Mouse (Mus musculus) CH12.LX (cell line): ENCODE measurements around the gene Gnb1l. TPM values are rescaled to one million over a fixed set of nuclear protein-coding genes. Genes with fewer than 3 reads are reported as not detected.

ENCODE experiments used
- DNase-seq: peaks from one replicate; pipeline ENCODE4 v3.0.0-alpha.2; 2013; ENCODE audit errors: extremely low read depth
- H3K27ac ChIP-seq: 2 replicates; pipeline ENCODE4 v1.5.1; 2012; ENCODE audit warnings: low read depth, mild to moderate bottlenecking, control low read depth, moderate library complexity; ENCODE audit not compliant: insufficient read depth
- H3K27me3 ChIP-seq: replicated peaks from 2 replicates; pipeline ENCODE3; 2012; ENCODE audit warnings: inconsistent platforms
- H3K36me3 ChIP-seq, 2 experiments: replicated peaks in 1 of 2; 2 replicates each; pipeline versions ENCODE3 to v1.6.1; 2012; ENCODE audit warnings: inconsistent platforms in 1 of 2, low read length in 1 of 2, mild to moderate bottlenecking in 1 of 2, mixed read lengths in 1 of 2, moderate library complexity in 1 of 2; ENCODE audit not compliant: control insufficient read depth in 1 of 2, insufficient read depth in 1 of 2
- H3K4me1 ChIP-seq, 2 experiments: 2 replicates each; pipeline ENCODE4 v1.6.1; 2012; ENCODE audit warnings: inconsistent platforms in 1 of 2, moderate library complexity in 1 of 2; ENCODE audit not compliant: insufficient read depth in 2 of 2, control insufficient read depth in 1 of 2
- H3K4me2 ChIP-seq: 2 replicates; pipeline ENCODE4 v1.6.1; 2012; ENCODE audit warnings: low read depth, mild to moderate bottlenecking, control low read depth; ENCODE audit not compliant: poor library complexity, insufficient read depth, severe bottlenecking
- H3K4me3 ChIP-seq, 3 experiments: fragments of 150-350 bp in 1 of 3; sonication (generic) in 1 of 3; replicated peaks in 1 of 3; 2 replicates each; pipeline versions ENCODE3 to v1.5.1; 2011 to 2012; ENCODE audit warnings: low read depth in 2 of 3, low read length in 2 of 3, mild to moderate bottlenecking in 2 of 3, moderate library complexity in 2 of 3, control low read depth in 1 of 3, improper control_type of control experiment in 1 of 3, inconsistent platforms in 1 of 3, mixed read lengths in 1 of 3; ENCODE audit not compliant: poor library complexity in 1 of 3
- H3K79me2 ChIP-seq: replicated peaks from 2 replicates; pipeline ENCODE4 v1.6.1; 2012; ENCODE audit warnings: mild to moderate bottlenecking, moderate library complexity; ENCODE audit not compliant: control insufficient read depth, poor library complexity, insufficient read depth, severe bottlenecking; ENCODE audit errors: extremely low read depth
- H3K9ac ChIP-seq: 2 replicates; pipeline ENCODE4 v1.6.1; 2012; ENCODE audit warnings: low read depth, mild to moderate bottlenecking, control low read depth, moderate library complexity; ENCODE audit not compliant: insufficient read depth
- H3K9me3 ChIP-seq: replicated peaks from 2 replicates; pipeline ENCODE3; 2012; ENCODE audit warnings: low read length, inconsistent platforms, mixed read lengths
- CHD1 ChIP-seq: IDR thresholded peaks from 2 replicates; pipeline ENCODE4 v1.6.1; 2012; ENCODE audit warnings: low read depth, low read length, improper control_type of control experiment, inconsistent platforms
- CHD2 ChIP-seq: IDR thresholded peaks from 2 replicates; pipeline ENCODE4 v1.6.1; 2011; ENCODE audit warnings: low read length, improper control_type of control experiment
- CTCF ChIP-seq, 2 experiments: IDR thresholded peaks in 1 of 2; conservative IDR thresholded peaks in 1 of 2; 2 replicates each; pipeline ENCODE4 v1.5.1; 2011 to 2012; ENCODE audit warnings: low read depth in 2 of 2, low read length in 2 of 2, improper control_type of control experiment in 1 of 2, inconsistent platforms in 1 of 2, mild to moderate bottlenecking in 1 of 2, moderate library complexity in 1 of 2
- ELF1 ChIP-seq: IDR thresholded peaks from 2 replicates; pipeline ENCODE4 v1.6.1; 2014; ENCODE audit warnings: low read depth, mild to moderate bottlenecking, inconsistent platforms, low read length, improper control_type of control experiment
- GABPA ChIP-seq: IDR thresholded peaks from 2 replicates; pipeline ENCODE4 v1.6.1; 2012; ENCODE audit warnings: low read depth, low read length, improper control_type of control experiment, inconsistent platforms; ENCODE audit not compliant: insufficient replicate concordance
- IRF4 ChIP-seq: IDR thresholded peaks from 2 replicates; pipeline ENCODE4 v1.6.1; 2014; ENCODE audit warnings: low read depth, mild to moderate bottlenecking, inconsistent platforms, low read length, improper control_type of control experiment
- JUN ChIP-seq: IDR thresholded peaks from 2 replicates; pipeline ENCODE4 v1.6.1; 2011; ENCODE audit warnings: low read depth, mild to moderate bottlenecking, low read length, improper control_type of control experiment, moderate library complexity; ENCODE audit not compliant: insufficient read depth
- JUND ChIP-seq: conservative IDR thresholded peaks from 2 replicates; pipeline ENCODE4 v1.6.1; 2011; ENCODE audit warnings: low read depth, low read length, improper control_type of control experiment
- MAFK ChIP-seq: IDR thresholded peaks from 2 replicates; pipeline ENCODE4 v1.6.1; 2011; ENCODE audit warnings: low read length, improper control_type of control experiment; ENCODE audit not compliant: insufficient replicate concordance
- MEF2A ChIP-seq: IDR thresholded peaks from 2 replicates; pipeline ENCODE4 v1.6.1; 2014; ENCODE audit warnings: low read depth, mild to moderate bottlenecking, inconsistent platforms, low read length, improper control_type of control experiment, borderline replicate concordance
- MXI1 ChIP-seq: IDR thresholded peaks from 2 replicates; pipeline ENCODE4 v1.6.1; 2011; ENCODE audit warnings: mild to moderate bottlenecking, low read depth, low read length, improper control_type of control experiment
- NELFE ChIP-seq: IDR thresholded peaks from 2 replicates; pipeline ENCODE4 v1.6.1; 2011; ENCODE audit warnings: low read depth, low read length, improper control_type of control experiment
- RAD21 ChIP-seq: IDR thresholded peaks from 2 replicates; pipeline ENCODE4 v1.6.1; 2011; ENCODE audit warnings: low read depth, mild to moderate bottlenecking, low read length, improper control_type of control experiment, moderate library complexity
- RCOR1 ChIP-seq: conservative IDR thresholded peaks from 2 replicates; pipeline ENCODE4 v1.6.1; 2012; ENCODE audit warnings: low read depth, mild to moderate bottlenecking, inconsistent platforms, low read length, improper control_type of control experiment
- SIN3A ChIP-seq: IDR thresholded peaks from 2 replicates; pipeline ENCODE4 v1.6.1; 2012; ENCODE audit warnings: low read length, improper control_type of control experiment, inconsistent platforms
- TBP ChIP-seq: conservative IDR thresholded peaks from 2 replicates; pipeline ENCODE4 v1.6.1; 2011; ENCODE audit warnings: low read depth, low read length, improper control_type of control experiment
- TCF12 ChIP-seq: IDR thresholded peaks from 2 replicates; pipeline ENCODE4 v1.6.1; 2014; ENCODE audit warnings: low read depth, mild to moderate bottlenecking, inconsistent platforms, low read length, improper control_type of control experiment
- USF1 ChIP-seq: IDR thresholded peaks from 2 replicates; pipeline ENCODE4 v1.6.1; 2014; ENCODE audit warnings: low read depth, mild to moderate bottlenecking, inconsistent platforms, low read length, improper control_type of control experiment
- ZC3H11A ChIP-seq: IDR thresholded peaks from 2 replicates; pipeline ENCODE4 v1.6.1; 2012; ENCODE audit warnings: low read depth, mild to moderate bottlenecking, inconsistent platforms, low read length, improper control_type of control experiment
- ZMIZ1 ChIP-seq: IDR thresholded peaks from 2 replicates; pipeline ENCODE4 v1.6.1; 2012; ENCODE audit warnings: low read depth, mild to moderate bottlenecking, inconsistent platforms, low read length, improper control_type of control experiment
- dilution Hi-C: fragments of 300-500 bp; cut with MboI; formaldehyde crosslinking; loops from 2 replicates; pipeline ENCODE4 v1.14.3; 2020; ENCODE audit warnings: low sequenced_read_pairs; ENCODE audit not compliant: extremely low pct_unique_long_range_greater_than_20kb, extremely low pct_ligation_motif_present
- in situ Hi-C: fragments of 300-500 bp; cut with MboI; formaldehyde crosslinking; loops from 3 replicates; pipeline ENCODE4 v1.14.3; 2019; ENCODE audit warnings: low sequenced_read_pairs, low pct_ligation_motif_present, low pct_unique_long_range_greater_than_20kb, mixed read lengths
- polyA plus RNA-seq: library from polyadenylated mRNA; unstranded; fragments of >175 nt; gene quantifications from 2 replicates; pipeline ENCODE4 v1.2.1, GENCODE M21; 2012; ENCODE audit warnings: low read depth; ENCODE audit not compliant: insufficient read length
- total RNA-seq, 2 experiments: library from RNA; depleted of rRNA; stranded (reverse); fragments of 300-350 nt in 1 of 2; fragments of >200 nt in 1 of 2; gene quantifications; 2 replicates each; pipeline ENCODE4 v1.2.3; 2012 to 2014

The Gnb1l gene
- total and polyA plus RNA-seq, 3 experiments, result 15.9 to 25.5 (median 21.5) TPM

- Histone ChIP-seq H3K27ac (no peak overlapping the region), H3K9ac (no peak overlapping the region), H3K36me3 (peaks cover 18 to 94% of the 10 kb centered on the region in 2 experiments), H3K27me3 (no peaks in the 10 kb centered on the region), H3K4me3 (no peak overlapping the region), H3K4me2 (no peak overlapping the region), H3K79me2 (no peaks in the 10 kb centered on the region), H3K4me1 (no peaks in the 10 kb centered on the region), H3K9me3 (no peaks in the 10 kb centered on the region)
- in situ Hi-C loops (no loop called here), dilution Hi-C loops (no loop called here)
- no peak for DNase-seq
- no peak for TF ChIP-seq SIN3A
- TF ChIP-seq RCOR1, result no peak
- TF ChIP-seq CHD1, result no peak
- TF ChIP-seq USF1, result no peak
- TF ChIP-seq TCF12, result no peak
- no peak for TF ChIP-seq JUN
- no peak for TF ChIP-seq CTCF (conservative IDR thresholded peaks at IDR 0.05 in 1 of 2, IDR thresholded peaks at IDR 0.05 in 1 of 2; ENCODE audit: low read depth in 2 of 2, low read length in 2 of 2)
- TF ChIP-seq MEF2A, result no peak
- TF ChIP-seq CHD2, result no peak
Measured at GRCm38 (mm10) chr16:18471381-18471955, 27.0 kb upstream of the Gnb1l start.

- H3K9me3 ChIP-seq, result no peaks in the 10 kb centered on the region
- DNase-seq, result no peak
- H3K9ac ChIP-seq, result no peak overlapping the region
- no peaks in the 10 kb centered on the region for H3K27me3 ChIP-seq
- no peak for TF ChIP-seq TBP
- TF ChIP-seq IRF4, result no peak
- no peak for TF ChIP-seq MXI1
- TF ChIP-seq RCOR1, result no peak
- no peak for TF ChIP-seq USF1
- TF ChIP-seq ELF1, result no peak
- no peak for TF ChIP-seq NELFE
- no peak for TF ChIP-seq MAFK
- no peak for TF ChIP-seq ZMIZ1
- no peak for TF ChIP-seq ZC3H11A
- TF ChIP-seq JUND, result no peak
- no peak for TF ChIP-seq RAD21
- TF ChIP-seq GABPA, result no peak
- TF ChIP-seq, all 38 proteins: peak for 0
- peaks cover 18 to 95% of the 10 kb centered on the region in 2 experiments for H3K36me3 ChIP-seq
- in situ Hi-C loops, result no loop called here
- H3K4me3 ChIP-seq, result no peak overlapping the region
- dilution Hi-C loops, result no loop called here
- H3K4me1 ChIP-seq, result no peaks in the 10 kb centered on the region
- H3K4me2 ChIP-seq, result no peak overlapping the region
- H3K27ac ChIP-seq, result no peak overlapping the region
- H3K79me2 ChIP-seq, result no peaks in the 10 kb centered on the region
Measured at GRCm38 (mm10) chr16:18471976-18472375, 26.5 kb upstream of the Gnb1l start.
